Mouse (Mus musculus) heart, postnatal 0 days (tissue): ENCODE measurements at regions not wholly inside any gene's neighbourhood (a gene's known extent, or its start where the extent isn't known, plus 50 kb on each side); places are given as distances from the start of the nearest gene placed in this dataset.

Source experiments
- ATAC-seq: fragments of 200-750 bp; cut with Nextera tagmentation; 2 replicates; pipeline ENCODE4 v1.8.0; 2017; ENCODE audit warnings: low read depth, moderate number of reproducible peaks, moderate library complexity; ENCODE audit not compliant: insufficient read depth
- DNase-seq: peaks from one replicate; pipeline ENCODE4 v3.0.0-alpha.2; 2016; ENCODE audit warnings: low spot score
- H3K27ac ChIP-seq: fragments of 300-500 bp; sonication (generic); 2 replicates; pipeline ENCODE4 v1.5.1; 2014; ENCODE audit warnings: low read depth, mild to moderate bottlenecking
- H3K27me3 ChIP-seq: fragments of 300-500 bp; sonication (generic); 2 replicates; pipeline ENCODE4 v1.6.1; 2014; ENCODE audit warnings: low read length, mixed read lengths; ENCODE audit not compliant: control insufficient read depth, insufficient read depth
- H3K36me3 ChIP-seq: fragments of 300-500 bp; sonication (generic); replicated peaks from 2 replicates; pipeline ENCODE4 v1.6.1; 2014; ENCODE audit warnings: low read length, mixed read lengths; ENCODE audit not compliant: control insufficient read depth, insufficient read depth
- H3K4me1 ChIP-seq: fragments of 300-500 bp; sonication (generic); 2 replicates; pipeline ENCODE4 v1.6.1; 2014; ENCODE audit warnings: antibody characterized with exemption; ENCODE audit not compliant: control insufficient read depth, insufficient read depth
- H3K4me2 ChIP-seq: fragments of 300-500 bp; sonication (generic); 2 replicates; pipeline ENCODE4 v1.6.1; 2014; ENCODE audit warnings: low read depth, mild to moderate bottlenecking, low read length, moderate library complexity
- H3K4me3 ChIP-seq: fragments of 300-500 bp; sonication (generic); 2 replicates; pipeline ENCODE4 v1.5.1; 2014; ENCODE audit warnings: low read depth, low read length
- H3K9ac ChIP-seq: fragments of 300-500 bp; sonication (generic); replicated peaks from 2 replicates; pipeline ENCODE4 v1.6.1; 2014; ENCODE audit warnings: low read depth, low read length, mixed read lengths
- H3K9me3 ChIP-seq: fragments of 300-500 bp; sonication (generic); replicated peaks from 2 replicates; pipeline ENCODE4 v1.6.1; 2016; ENCODE audit warnings: low read length; ENCODE audit not compliant: control insufficient read depth
- CTCF ChIP-seq: IDR thresholded peaks from 2 replicates; pipeline ENCODE4 v1.5.1; 2016; ENCODE audit warnings: antibody characterized with exemption, control low read depth, low read depth
- EP300 ChIP-seq: IDR thresholded peaks from 2 replicates; pipeline ENCODE4 v1.6.1; 2016; ENCODE audit warnings: antibody characterized with exemption, low read depth
- WGBS: fragments of 180-500 bp; shearing (Covaris S2); extraction: QIAGEN DNeasy Blood & Tissue Kit; methylation state at CpG from one replicate; pipeline ENCODE4 v1.1.7; 2014; 5-methylcytosine and 5-hydroxymethylcytosine counted together

- Histone ChIP-seq H3K4me1 (no peaks in the 10 kb centered on the region), H3K27ac (no peak overlapping the region), H3K9ac (no peak overlapping the region), H3K4me3 (no peak overlapping the region), H3K4me2 (no peak overlapping the region), H3K36me3 (no peaks in the 10 kb centered on the region), H3K27me3 (no peaks in the 10 kb centered on the region), H3K9me3 (no peaks in the 10 kb centered on the region)
- 40% methylated on average over 7 of the region's 7 CpGs for WGBS
- peak; percentile 84 for TF ChIP-seq CTCF
- TF ChIP-seq EP300: no peak
- peak; percentile 69 for DNase-seq
- ATAC-seq: peak; percentile 51
These were observed 87.1 kb upstream of the Gm34302 start for GRCm38 (mm10) chr3:63570607-63571353.

- H3K9ac ChIP-seq: no peak overlapping the region
- no peaks in the 10 kb centered on the region for H3K27me3 ChIP-seq
- H3K27ac ChIP-seq: no peak overlapping the region
- ATAC-seq (no peak), DNase-seq (no peak)
- no peak overlapping the region for H3K4me2 ChIP-seq
- no peaks in the 10 kb centered on the region for H3K4me1 ChIP-seq
- no peak for TF ChIP-seq CTCF
- 91% methylated on average over 1 of the region's 1 CpGs for WGBS
- H3K36me3 ChIP-seq: no peaks in the 10 kb centered on the region
- H3K4me3 ChIP-seq: no peak overlapping the region
- H3K9me3 ChIP-seq: no peaks in the 10 kb centered on the region
These were observed 86.4 kb upstream of the Gm34302 start for GRCm38 (mm10) chr3:63570082-63570481.

GRCm38 (mm10) chr3:63569004-63569596 lies 85.4 kb upstream of the Gm34302 start:
- Histone ChIP-seq H3K4me1 (no peaks in the 10 kb centered on the region), H3K36me3 (no peaks in the 10 kb centered on the region), H3K9me3 (no peaks in the 10 kb centered on the region), H3K9ac (no peak overlapping the region), H3K4me3 (no peak overlapping the region), H3K4me2 (no peak overlapping the region), H3K27me3 (no peaks in the 10 kb centered on the region), H3K27ac (no peak overlapping the region)
- no peak for TF ChIP-seq CTCF
- no peak for TF ChIP-seq EP300
- WGBS: 60% methylated on average over 7 of the region's 7 CpGs
- no peak for ATAC-seq
- DNase-seq: no peak

GRCm38 (mm10) chr3:63567726-63568125 lies 84.0 kb upstream of the Gm34302 start:
- no peak for DNase-seq
- H3K4me3 ChIP-seq: no peak overlapping the region
- no peak overlapping the region for H3K4me2 ChIP-seq
- H3K27ac ChIP-seq: no peak overlapping the region
- no peaks in the 10 kb centered on the region for H3K27me3 ChIP-seq
- no peak for ATAC-seq
- 73% methylated on average over 3 of the region's 3 CpGs for WGBS
- no peaks in the 10 kb centered on the region for H3K9me3 ChIP-seq
- H3K36me3 ChIP-seq: no peaks in the 10 kb centered on the region
- H3K9ac ChIP-seq: no peak overlapping the region
- TF ChIP-seq CTCF (no peak), EP300 (no peak)
- H3K4me1 ChIP-seq: no peaks in the 10 kb centered on the region

GRCm38 (mm10) chr3:63563057-63563456 lies 79.4 kb upstream of the Gm34302 start:
- H3K9me3 ChIP-seq: no peaks in the 10 kb centered on the region
- no peak overlapping the region for H3K9ac ChIP-seq
- 71% methylated on average over 1 of the region's 1 CpGs for WGBS
- no peaks in the 10 kb centered on the region for H3K27me3 ChIP-seq
- H3K27ac ChIP-seq: no peak overlapping the region
- no peaks in the 10 kb centered on the region for H3K4me1 ChIP-seq
- no peak for TF ChIP-seq CTCF
- TF ChIP-seq EP300: no peak
- no peak for ATAC-seq
- H3K36me3 ChIP-seq: no peaks in the 10 kb centered on the region
- DNase-seq: no peak
- H3K4me3 ChIP-seq: no peak overlapping the region
- H3K4me2 ChIP-seq: no peak overlapping the region

GRCm38 (mm10) chr3:63562532-63562931 lies 78.9 kb upstream of the Gm34302 start:
- H3K9me3 ChIP-seq: no peaks in the 10 kb centered on the region
- no peak for ATAC-seq
- no peak overlapping the region for H3K9ac ChIP-seq
- H3K27ac ChIP-seq: no peak overlapping the region
- no peaks in the 10 kb centered on the region for H3K27me3 ChIP-seq
- no peaks in the 10 kb centered on the region for H3K36me3 ChIP-seq
- no peak for DNase-seq
- no peaks in the 10 kb centered on the region for H3K4me1 ChIP-seq
- no peak overlapping the region for H3K4me2 ChIP-seq
- no peak for TF ChIP-seq CTCF
- no peak for TF ChIP-seq EP300
- H3K4me3 ChIP-seq: no peak overlapping the region
